8 mouse cellular contexts compared by ENCODE assay signal in the genomic region with DNA sequence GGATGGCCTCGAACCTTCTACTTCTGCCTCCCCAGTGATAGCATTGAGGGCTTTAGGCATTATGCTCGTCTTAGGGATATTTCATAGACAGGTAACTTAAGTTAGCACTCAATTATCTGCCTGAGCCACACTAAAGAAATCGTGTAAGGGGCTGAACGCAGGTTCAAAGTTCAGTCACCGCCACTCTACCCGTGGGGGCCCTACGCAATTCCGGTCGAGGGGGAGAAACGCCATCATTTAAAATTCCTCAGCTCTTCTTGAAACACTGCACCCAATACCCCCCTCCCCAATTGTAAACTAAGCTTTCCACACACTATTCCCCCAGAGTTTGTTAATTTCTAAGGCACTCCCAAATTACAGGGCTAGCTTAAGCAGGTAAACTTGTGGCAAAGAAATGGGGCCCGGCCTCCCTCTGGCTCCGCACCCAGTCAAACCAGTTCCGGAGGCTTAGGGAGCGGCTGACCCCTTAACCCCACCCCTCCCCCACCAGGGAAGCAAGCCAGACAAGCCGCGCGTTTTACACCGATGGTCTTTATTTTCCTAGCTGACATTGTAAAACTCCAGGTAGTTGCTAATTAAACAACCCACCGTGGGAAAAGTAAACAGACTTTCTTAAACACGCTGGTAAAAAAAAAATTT. TPM values are rescaled to one million over a fixed set of nuclear protein-coding genes. Genes with fewer than 3 reads are reported as not detected.
DNase-seq lines count a peak whose midpoint lies in the region; ATAC-seq lines count a peak whose summit lies in the region.

No protein-coding gene starts in this region.

- no peak overlapping the region; the same call in 1 of the 2 replicates for H3K27ac ChIP-seq in forebrain, embryonic 14.5 days (ENCODE audit: low read depth, low read length)
- H3K27ac ChIP-seq in hindbrain, embryonic 15.5 days (replicated peaks), result 0 out of 2 replicates have a peak overlapping the region, but pooled peaks have one; percentile 89
- H3K27ac ChIP-seq in liver, embryonic 11.5 days (ENCODE audit: low read depth, low read length), result peak overlapping the region; percentile 95

- WGBS in forebrain, embryonic 14.5 days, result 3% methylated on average over 20 of the region's 20 CpGs
- 3% methylated on average over 20 of the region's 20 CpGs for WGBS in hindbrain, embryonic 15.5 days
- under 1% methylated on average over 20 of the region's 20 CpGs for WGBS in liver, embryonic 11.5 days

- peak; percentile 77 to 78 for DNase-seq in urinary bladder, adult 18-20 months (ENCODE audit: low spot score in 2 of 2)
- DNase-seq in urinary bladder, postnatal 10 days (ENCODE audit: low spot score), result no peak
- no peak for DNase-seq in forebrain, embryonic 14.5 days (ENCODE audit: low spot score)
- DNase-seq in liver, embryonic 11.5 days (ENCODE audit: low spot score), result peak; percentile 64
- peak; percentile 73 for DNase-seq in neural tube, embryonic 10.5 days (ENCODE audit: extremely low spot score, low spot score)
- DNase-seq in urinary bladder, postnatal 4 days (ENCODE audit: low spot score in 2 of 2), result peak; percentile 55 to 75
- no peak for DNase-seq in layer of hippocampus, postnatal 36 days

- H3K27me3 ChIP-seq in forebrain, embryonic 14.5 days (replicated peaks; ENCODE audit: control insufficient read depth, insufficient read depth, low read length), result no peaks in the 10 kb centered on the region
- no peaks in the 10 kb centered on the region for H3K27me3 ChIP-seq in hindbrain, embryonic 15.5 days
- H3K27me3 ChIP-seq in liver, embryonic 11.5 days (replicated peaks; ENCODE audit: control insufficient read depth, insufficient read depth, low read length), result no peaks in the 10 kb centered on the region

- no peaks in the 10 kb centered on the region for H3K9me3 ChIP-seq in forebrain, embryonic 14.5 days (replicated peaks; ENCODE audit: control insufficient read depth, low read length)
- no peaks in the 10 kb centered on the region for H3K9me3 ChIP-seq in hindbrain, embryonic 15.5 days
- H3K9me3 ChIP-seq in liver, embryonic 11.5 days (ENCODE audit: control insufficient read depth, low read length), result no peaks in the 10 kb centered on the region

- peak overlapping the region; percentile 92 for H3K4me2 ChIP-seq in forebrain, embryonic 14.5 days (ENCODE audit: low read length)
- H3K4me2 ChIP-seq in hindbrain, embryonic 15.5 days, result peak overlapping the region; percentile 56
- H3K4me2 ChIP-seq in liver, embryonic 11.5 days, result peak overlapping the region; percentile 97

- H3K4me3 ChIP-seq in forebrain, embryonic 14.5 days (ENCODE audit: low read depth, low read length), result peak overlapping the region; percentile 69
- H3K4me3 ChIP-seq in hindbrain, embryonic 15.5 days, result peak overlapping the region; percentile 59
- peak overlapping the region; percentile 87 for H3K4me3 ChIP-seq in liver, embryonic 11.5 days (ENCODE audit: low read depth, low read length)

- no peaks in the 10 kb centered on the region for H3K36me3 ChIP-seq in forebrain, embryonic 14.5 days (ENCODE audit: control insufficient read depth, insufficient read depth, low read length)
- no peaks in the 10 kb centered on the region for H3K36me3 ChIP-seq in hindbrain, embryonic 15.5 days
- no peaks in the 10 kb centered on the region for H3K36me3 ChIP-seq in liver, embryonic 11.5 days (ENCODE audit: control insufficient read depth, insufficient read depth, low read length)

- peak overlapping the region; percentile 81 for H3K9ac ChIP-seq in forebrain, embryonic 14.5 days (ENCODE audit: low read length)
- H3K9ac ChIP-seq in hindbrain, embryonic 15.5 days, result peak overlapping the region; percentile 58; the same call in 1 of the 2 replicates
- peak overlapping the region; percentile 96 for H3K9ac ChIP-seq in liver, embryonic 11.5 days (ENCODE audit: low read depth, low read length)

- H3K4me1 ChIP-seq in forebrain, embryonic 14.5 days (ENCODE audit: control insufficient read depth, insufficient read depth, low read length), result peaks cover 42% of the 10 kb centered on the region
- H3K4me1 ChIP-seq in hindbrain, embryonic 15.5 days (replicated peaks), result peaks cover 59% of the 10 kb centered on the region
- peaks cover 49% of the 10 kb centered on the region for H3K4me1 ChIP-seq in liver, embryonic 11.5 days (replicated peaks; ENCODE audit: control insufficient read depth, insufficient read depth, low read length)

- no peak for ATAC-seq in forebrain, embryonic 14.5 days
- ATAC-seq in hindbrain, embryonic 15.5 days (ENCODE audit: low FRiP score, low read depth), result no peak
- no peak for ATAC-seq in liver, embryonic 11.5 days (replicated peaks; ENCODE audit: low FRiP score)

RNA-seq across cellular contexts. Expression of a gene that starts 1.7 kb away (rescaled TPM):
- polyA plus RNA-seq in forebrain, embryonic 14.5 days (2014; fragmentation: Nextera tagmentation; extraction: Ambion mirVana), result 26.5 and 29.3 TPM in 2 replicates
- polyA plus RNA-seq in hindbrain, embryonic 15.5 days (2015; fragmentation: Nextera tagmentation; extraction: Ambion mirVana), result 18.8 and 24.5 TPM in 2 replicates
- polyA plus RNA-seq in liver, embryonic 11.5 days (2014; fragmentation: Nextera tagmentation; extraction: Ambion mirVana), result 46.5 and 50.1 TPM in 2 replicates
- 1 to 10 TPM; 7.2 to 7.6 TPM for total RNA-seq in layer of hippocampus, postnatal 36 days (2021)

RNA-seq across cellular contexts. Expression of a gene that starts 25.2 kb away (rescaled TPM):
- 47.8 and 52.3 TPM in 2 replicates for polyA plus RNA-seq in forebrain, embryonic 14.5 days (2014; fragmentation: Nextera tagmentation; extraction: Ambion mirVana)
- 62.5 and 65.9 TPM in 2 replicates for polyA plus RNA-seq in hindbrain, embryonic 15.5 days (2015; fragmentation: Nextera tagmentation; extraction: Ambion mirVana)
- polyA plus RNA-seq in liver, embryonic 11.5 days (2014; fragmentation: Nextera tagmentation; extraction: Ambion mirVana), result 94.1 and 95.6 TPM in 2 replicates
- 100 to 1,000 TPM in 1 of 2 experiments, 10 to 100 TPM in 1; 95.2 to 115 TPM for total RNA-seq in layer of hippocampus, postnatal 36 days (2021)

RNA-seq across cellular contexts. Expression of a gene that starts 26.7 kb away (rescaled TPM):
- 17.0 and 17.6 TPM in 2 replicates for polyA plus RNA-seq in forebrain, embryonic 14.5 days (2014; fragmentation: Nextera tagmentation; extraction: Ambion mirVana)
- 13.6 and 16.1 TPM in 2 replicates for polyA plus RNA-seq in hindbrain, embryonic 15.5 days (2015; fragmentation: Nextera tagmentation; extraction: Ambion mirVana)
- 23.0 and 25.2 TPM in 2 replicates for polyA plus RNA-seq in liver, embryonic 11.5 days (2014; fragmentation: Nextera tagmentation; extraction: Ambion mirVana)
- 10 to 100 TPM; 85.9 to 92.2 TPM for total RNA-seq in layer of hippocampus, postnatal 36 days (2021)

RNA-seq across cellular contexts. Expression of a gene that starts 40.3 kb away (rescaled TPM):
- 2.9 and 3.8 TPM in 2 replicates for polyA plus RNA-seq in forebrain, embryonic 14.5 days (2014; fragmentation: Nextera tagmentation; extraction: Ambion mirVana)
- 3.1 and 3.6 TPM in 2 replicates for polyA plus RNA-seq in hindbrain, embryonic 15.5 days (2015; fragmentation: Nextera tagmentation; extraction: Ambion mirVana)
- polyA plus RNA-seq in liver, embryonic 11.5 days (2014; fragmentation: Nextera tagmentation; extraction: Ambion mirVana), result 67.9 and 68.6 TPM in 2 replicates
- total RNA-seq in layer of hippocampus, postnatal 36 days (2021), result 1 to 10 TPM; 1.2 to 2.0 TPM

Comparison
In these comparisons a context has a peak if more than half of its experiments do, and no peak if none do; other contexts are left out.
1. DNase-seq: peak in urinary bladder, adult 18-20 months (2 of 2), liver, embryonic 11.5 days (single experiment), neural tube, embryonic 10.5 days (single experiment) and urinary bladder, postnatal 4 days (2 of 2); none in urinary bladder, postnatal 10 days (single experiment), forebrain, embryonic 14.5 days (single experiment) and layer of hippocampus, postnatal 36 days (0 of 2).
2. Peak in every context shown above with its lines, with median percentiles within 50 percentile points of each other: H3K4me2 ChIP-seq, H3K4me3 ChIP-seq and H3K9ac ChIP-seq.